Mouse (Mus musculus) cerebellum, postnatal 14 days (tissue): Measurements from ENCODE around the gene Kif3a.

Experiments used
- DNase-seq, 2 experiments: peaks; one replicate each; pipeline ENCODE4 v3.0.0; 2021; ENCODE audit warnings: mixed read lengths in 2 of 2

Gene Kif3a

DNA sequence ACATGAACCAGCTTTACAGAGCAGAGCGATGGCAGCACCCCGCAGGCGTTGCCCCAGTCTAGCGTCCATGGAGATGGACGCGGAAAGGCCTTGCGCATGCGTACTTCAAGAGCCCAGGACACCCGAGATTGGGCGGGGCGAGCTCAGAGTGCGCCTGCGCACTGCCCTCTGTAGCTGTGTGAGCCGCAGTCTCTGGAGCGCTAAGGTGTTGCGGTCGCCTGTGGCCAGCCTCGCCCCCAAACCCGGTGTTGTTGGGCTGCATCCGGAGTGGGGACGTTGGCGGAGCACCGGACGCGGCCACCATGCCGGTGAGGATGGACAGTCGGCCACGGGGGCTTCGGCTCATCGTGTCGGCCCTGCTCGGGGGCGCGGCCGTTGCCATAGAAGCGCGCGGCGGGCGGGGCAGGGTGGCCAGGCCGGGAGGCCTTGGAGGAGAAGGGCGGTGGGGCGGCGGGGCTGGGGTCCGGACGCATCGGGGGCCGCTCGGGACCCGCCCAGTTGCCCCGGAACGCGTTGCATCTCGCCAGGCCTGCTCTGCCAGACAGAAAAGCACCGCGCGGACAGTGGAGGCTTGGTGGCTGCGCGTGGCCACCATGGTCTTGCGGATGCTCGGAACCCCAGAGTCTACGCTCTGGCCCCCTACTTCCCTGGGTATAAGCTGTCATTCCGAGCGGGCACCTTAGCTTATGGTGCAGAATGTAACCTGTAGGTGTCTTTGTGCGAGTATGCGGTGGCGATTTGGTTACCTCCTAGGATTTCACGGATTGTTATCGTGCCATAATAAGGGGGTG, at the start of gene Kif3a:
Gene Kif3a (plus strand): TSS at position 156 of the 791 bp plus-strand sequence.
- DNase-seq, result peak; percentile 96 to 97

DNA sequence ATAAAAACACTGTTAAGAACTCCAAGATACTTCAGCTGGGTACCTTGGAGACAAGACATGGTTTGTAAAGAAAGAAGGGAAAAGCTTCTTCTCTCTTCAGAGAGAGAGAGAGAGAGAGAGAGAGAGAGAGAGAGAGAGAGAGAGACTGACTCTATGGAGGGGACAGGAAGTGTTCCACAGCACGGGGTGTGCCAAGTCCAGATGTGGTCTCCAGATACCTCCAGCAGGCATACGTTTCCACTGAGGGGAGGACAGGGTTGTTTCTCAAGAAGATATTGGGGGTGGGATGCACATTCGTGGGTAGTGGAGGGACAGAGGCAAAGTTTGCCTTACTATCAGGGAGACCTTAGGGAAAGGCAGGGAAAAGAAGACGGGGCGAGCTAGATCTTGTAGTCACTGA, 48.4 kb upstream of the Kif3a start:
- DNase-seq, result no peak

DNA sequence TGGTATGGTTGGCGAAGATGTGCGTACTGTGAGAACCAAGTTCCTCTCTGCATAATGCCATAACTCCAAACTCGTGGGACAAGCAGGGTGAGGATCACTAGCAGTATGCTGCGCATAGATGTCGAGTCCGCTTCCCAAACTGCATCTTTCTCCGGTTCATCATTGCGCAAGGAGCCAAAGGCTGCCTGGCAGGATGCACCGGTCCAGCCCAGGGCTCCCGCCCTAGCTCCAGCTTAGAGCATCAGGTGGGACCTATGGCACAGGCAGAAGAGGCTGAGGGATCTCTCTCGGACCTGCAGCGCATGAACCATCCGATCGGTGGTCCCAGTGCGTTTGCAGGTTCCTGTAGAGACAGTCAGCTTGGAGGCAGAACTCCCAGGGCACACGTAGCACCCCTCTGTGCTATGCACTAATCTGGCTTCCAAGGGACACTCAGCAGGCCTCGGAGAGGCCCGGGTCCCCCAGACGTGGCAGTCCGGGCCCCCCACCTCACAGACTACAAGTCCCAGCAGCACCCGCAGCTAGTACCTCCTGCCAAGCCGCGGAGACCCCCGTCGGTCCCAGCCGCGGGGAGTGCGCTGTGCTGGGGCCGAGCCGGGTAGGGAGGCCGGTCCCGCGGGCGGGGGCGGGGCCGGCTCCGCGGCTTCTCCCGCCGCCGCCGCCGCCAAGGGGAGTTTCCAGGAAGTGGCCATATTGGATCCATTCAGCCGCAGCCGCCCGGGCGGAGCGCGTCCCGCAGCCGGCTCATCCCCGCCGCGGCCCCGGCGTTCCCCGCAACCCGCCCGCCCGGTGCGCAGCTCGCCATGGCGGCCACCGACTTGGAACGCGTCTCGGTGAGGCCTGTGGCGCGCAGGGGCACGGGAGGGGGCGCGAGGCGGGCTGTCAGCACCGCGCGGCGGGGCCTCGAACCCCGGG, 47.7 kb upstream of the Kif3a start, which contains the start of gene Sept8:
Gene Sept8 (plus strand): TSS at position 51 of the 915 bp plus-strand sequence.
- DNase-seq, result peak; percentile 67 to 77

DNA sequence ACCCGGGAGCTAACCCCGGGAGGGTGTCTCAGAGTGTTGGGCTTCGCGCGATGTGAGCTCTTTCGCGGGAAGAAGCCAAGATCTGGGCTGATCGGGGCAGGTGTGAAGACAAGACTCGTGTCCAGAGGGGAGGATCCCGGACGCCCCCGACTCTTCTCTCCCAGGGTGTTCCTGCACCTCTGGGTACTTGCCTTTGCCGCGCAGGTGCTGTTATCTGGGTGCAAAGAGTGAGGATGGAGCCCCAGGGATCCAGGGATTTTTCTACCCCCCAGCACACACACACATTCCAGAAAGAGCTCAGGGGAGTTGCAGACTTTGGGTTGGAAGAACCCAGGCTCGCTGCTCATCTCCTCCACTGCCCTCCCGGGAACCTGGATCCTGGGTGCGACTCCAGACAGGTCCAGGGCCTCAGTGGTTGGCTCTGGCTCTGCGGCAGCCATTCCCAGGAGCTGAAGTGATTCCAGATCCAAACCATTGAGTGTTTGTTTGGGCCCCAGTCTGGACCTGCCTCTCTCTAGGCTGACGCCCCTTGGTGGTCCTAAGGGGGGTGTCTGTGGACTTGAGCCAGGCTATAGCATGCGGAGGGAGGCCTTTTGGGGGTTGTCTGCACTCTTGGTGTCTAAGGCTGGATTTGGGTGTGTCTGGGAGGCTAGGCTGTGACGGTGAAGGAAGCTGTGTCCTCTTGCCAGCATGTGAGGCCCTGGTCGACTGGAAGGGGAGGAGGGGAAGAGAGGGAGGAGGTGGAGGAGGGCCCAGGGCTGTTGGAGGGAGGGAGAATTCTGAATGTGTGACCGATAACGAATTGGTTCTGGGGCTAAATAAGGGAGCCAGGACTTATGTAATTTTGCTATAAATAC, 46.8 kb upstream of the Kif3a start:
- DNase-seq, result peak; percentile 74 to 79

DNA sequence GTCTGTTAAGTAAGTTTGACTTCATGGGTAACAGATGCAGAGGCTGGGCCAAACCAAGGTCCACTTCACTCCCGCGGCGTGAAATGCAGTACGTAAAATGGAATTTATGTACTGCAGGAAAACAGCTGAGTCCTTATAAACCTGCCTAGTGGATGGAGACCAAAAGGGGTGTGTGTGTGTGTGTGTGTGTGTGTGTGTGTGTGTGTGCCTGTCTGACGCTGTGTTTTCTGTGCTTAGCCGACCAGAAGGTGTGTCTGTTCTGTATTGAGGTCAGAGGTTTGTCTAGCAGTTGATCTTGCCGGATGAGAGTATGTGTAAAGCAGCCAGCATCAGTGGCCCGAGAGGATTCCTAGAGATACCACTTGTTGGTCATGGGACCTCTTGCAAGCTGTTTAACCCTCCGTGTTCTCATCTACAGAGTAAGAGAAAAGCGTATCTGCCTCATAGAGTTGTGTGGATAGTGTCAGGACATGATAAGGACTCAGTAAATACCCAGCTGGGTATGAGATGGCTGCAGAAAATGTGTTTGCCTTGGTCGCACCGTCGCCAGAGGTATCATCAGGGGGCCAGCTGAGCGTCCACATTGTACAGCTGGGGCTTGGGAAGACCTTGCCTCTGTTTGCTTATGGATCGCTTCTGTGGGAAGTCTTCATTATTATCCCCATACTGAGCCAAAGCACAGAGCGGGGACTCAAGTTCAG, 45.9 kb upstream of the Kif3a start:
- DNase-seq, result peak; percentile 60 to 68

DNA sequence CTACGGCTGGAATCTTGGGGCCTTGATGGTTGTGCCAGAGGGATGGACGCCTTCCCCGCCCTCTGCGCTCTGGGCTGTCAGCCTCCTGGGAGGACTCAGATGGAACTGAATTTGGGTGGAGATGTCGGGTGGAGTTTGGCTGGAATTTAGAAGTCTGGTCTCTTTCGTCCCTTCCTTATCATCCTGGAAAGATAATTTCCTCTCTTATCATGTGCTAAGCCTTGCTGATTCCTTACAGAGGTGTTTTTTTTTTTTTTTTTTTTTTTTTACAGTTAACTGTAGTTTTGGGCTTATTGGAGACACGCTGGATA, 45.4 kb upstream of the Kif3a start:
- peak in 1 of 2 experiments; percentile 52 for DNase-seq

DNA sequence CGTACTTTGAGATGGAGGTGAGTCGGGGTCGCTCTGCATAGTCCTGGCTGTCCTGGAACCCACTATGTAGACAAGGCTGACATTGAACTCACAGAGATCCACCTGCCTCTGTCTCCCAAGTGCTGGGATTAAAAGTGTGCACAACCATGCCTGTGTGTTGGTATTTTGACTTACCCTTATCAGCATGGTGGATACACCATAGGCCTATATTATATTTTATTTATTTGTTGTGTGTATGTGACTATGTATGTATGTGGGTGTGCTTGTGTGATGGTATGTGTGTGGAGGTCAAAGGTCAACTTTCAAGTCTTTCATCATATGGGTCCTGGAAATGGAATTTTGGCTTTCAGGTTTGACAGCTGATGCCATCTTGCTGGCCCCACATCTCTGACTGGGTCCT, 44.8 kb upstream of the Kif3a start:
- no peak for DNase-seq

DNA sequence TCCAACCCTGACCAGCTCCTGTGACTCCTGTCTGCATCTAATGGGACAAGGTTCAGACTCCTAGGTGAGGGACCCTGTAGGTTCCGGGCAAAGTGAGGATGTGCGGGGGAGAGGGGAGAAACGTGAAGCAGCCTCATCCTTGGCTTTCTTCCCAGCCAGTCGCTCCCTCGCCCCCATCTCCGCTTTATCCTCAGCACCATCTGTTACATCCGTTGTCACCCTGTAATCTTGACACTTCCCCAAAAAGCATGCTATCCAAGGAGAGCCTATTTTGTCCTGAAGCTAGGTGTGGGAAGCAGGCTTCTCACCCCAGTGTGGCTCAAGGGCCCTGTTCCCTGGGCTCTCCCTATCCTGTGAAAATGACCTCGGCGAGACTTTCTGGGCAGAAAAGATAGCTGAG, 44.2 kb upstream of the Kif3a start:
- peak; percentile 76 to 84 for DNase-seq

DNA sequence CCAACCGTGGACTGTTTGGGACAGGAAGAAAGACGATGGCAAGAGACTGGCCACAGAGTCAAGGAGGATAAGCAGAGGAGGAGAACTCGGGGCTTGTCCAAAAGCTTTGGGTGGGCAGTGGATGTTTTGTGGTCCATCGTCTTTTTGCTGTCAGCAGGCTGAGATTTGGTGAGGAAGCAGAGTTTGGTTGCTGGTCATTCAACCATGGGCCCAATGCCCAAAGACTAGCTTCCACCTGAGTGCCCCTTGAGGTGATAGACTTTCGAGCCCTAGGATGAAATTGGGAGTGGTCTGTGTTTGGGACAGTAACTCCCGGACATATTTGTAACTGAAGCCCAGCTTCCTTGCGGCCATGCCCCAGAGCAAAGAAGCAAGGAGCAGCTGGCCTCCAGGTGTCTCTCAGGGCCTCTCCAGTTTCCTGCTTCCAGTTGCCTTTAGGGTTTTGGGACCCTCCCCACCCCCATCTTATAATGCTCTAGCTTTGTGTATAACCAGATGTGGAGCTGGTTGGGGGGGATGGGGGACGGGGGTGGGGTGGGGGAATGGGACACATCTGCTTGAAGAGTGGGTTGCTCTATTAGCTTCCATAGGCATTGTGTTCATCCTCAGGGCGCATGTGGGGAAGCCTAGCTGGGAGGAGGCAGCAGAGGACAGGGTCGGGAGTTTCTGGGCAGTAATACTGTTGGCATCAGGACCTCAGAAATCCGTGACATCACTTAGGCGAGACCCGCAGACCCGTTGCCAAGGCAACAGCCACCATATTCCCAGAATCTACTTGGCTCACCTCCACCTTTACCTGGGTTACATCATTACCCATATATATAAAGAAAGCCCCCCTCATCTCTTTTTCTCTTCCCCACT, 43.4 kb upstream of the Kif3a start:
- peak; percentile 49 to 58 for DNase-seq

DNA sequence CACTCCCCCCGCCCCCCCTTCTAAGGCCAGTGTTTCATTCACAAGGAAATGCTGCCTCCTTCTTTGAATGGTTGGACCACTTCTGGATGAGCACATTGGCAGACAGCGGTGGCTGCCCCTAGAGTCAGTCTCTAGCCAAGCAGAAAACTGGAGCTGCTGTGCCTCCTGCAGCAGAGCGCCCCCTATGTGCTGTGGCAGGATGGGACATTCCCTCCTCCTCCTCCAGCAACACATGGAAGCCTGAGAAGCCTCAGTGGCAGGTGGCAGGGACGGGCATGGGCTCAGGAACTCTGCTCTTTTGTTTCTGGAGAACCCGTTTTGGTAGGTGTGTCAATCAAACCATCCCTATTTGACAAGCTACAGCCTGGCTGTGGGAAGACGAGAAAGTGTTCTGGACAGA, 42.3 kb upstream of the Kif3a start:
- DNase-seq, result peak; percentile 44 to 65

DNA sequence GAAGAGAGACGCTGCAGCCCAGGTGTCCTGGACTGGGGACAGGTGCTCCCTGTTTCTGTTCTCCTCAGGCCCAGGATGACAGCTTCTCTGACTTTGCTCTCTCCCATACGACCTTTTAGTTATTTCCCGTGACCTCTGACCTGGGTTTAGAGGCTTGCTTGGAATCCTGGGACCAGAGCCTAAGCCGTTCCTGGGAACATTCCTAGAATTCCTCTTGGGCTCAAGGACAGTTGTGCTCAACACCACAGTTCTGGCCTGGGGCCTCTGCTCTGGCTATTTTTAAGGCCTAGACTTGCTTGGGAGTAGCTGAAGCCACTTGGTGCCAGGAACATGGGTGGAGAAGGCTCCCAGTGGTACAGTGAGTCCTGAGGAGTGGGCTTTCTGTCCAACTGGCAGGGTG, 41.7 kb upstream of the Kif3a start:
- DNase-seq, result peak in 1 of 2 experiments; percentile 30

DNA sequence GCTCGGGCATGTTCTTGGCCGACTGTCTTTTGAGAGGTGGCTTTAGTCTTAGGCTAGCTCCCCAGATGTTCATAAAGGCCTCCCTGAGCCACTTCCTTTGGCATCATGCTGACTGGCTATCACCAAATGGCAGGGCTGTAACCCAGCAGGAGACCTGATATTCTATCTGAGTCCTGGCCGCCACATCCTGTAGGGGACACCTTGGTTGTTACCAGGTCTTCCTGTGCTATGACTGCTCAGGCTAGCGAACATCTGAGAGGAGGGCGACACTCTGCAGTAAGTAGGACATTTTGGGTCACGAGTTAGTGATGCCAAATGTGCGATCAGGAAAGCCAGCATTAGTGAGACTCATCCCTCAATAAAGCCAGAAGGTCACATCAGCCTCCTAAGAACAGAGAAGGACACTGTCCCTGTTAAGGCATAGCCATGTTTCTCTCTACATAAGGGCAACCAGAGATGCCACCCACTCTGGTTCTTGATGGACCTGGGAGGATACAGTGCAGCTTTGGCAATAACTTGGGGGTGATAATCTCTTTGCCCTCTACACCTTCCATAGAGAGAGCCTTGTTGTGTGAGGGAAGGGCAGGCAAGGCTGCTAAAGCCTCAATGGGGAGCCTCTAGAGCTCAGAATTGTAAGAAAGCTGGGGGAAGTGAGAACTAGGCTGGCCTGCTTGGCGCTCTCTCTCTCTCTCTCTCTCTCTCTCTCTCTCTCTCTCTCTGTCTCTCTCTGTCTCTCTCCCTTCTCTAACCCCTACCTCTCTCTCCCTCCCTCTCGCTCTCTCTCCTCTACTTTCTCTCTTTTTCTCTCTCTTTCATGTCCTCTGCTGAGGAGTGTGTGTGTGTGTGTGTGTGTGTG, 38.6 kb upstream of the Kif3a start:
- DNase-seq, result no peak

DNA sequence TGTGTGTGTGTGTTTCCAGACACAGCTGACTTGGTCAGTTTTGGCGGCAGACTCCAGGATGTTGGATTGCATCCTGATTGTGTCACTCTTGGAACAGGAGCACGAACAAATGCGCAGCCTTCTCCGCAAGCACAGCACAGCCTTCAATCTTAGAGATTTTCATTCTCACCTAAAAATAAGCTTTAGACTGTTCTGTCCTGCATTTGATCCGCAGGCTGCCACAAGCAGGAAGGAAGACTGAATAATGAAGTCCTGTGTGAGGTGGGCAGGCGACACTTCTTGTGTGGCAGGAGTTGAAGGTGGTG, 38.0 kb upstream of the Kif3a start:
- DNase-seq, result peak; percentile 81 to 84

DNA sequence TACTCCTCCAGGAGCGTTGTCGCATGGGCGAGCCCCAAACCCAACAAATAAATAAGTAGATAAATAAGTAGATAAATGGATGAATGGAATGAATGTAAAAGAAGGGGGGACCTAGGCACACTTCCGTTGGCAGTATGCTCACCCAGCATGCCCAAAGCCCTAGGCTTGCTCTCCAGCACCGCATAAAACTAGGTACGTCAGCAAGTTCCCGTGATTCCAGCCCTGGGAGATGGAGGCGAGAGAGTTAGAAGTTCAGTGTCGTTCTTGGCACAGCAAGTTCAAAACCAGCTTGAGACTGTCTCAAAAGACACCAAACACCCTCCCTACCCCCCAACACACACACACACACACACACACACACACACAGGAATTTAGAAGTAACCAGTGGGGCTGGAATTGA, 37.2 kb upstream of the Kif3a start:
- DNase-seq, result no peak

DNA sequence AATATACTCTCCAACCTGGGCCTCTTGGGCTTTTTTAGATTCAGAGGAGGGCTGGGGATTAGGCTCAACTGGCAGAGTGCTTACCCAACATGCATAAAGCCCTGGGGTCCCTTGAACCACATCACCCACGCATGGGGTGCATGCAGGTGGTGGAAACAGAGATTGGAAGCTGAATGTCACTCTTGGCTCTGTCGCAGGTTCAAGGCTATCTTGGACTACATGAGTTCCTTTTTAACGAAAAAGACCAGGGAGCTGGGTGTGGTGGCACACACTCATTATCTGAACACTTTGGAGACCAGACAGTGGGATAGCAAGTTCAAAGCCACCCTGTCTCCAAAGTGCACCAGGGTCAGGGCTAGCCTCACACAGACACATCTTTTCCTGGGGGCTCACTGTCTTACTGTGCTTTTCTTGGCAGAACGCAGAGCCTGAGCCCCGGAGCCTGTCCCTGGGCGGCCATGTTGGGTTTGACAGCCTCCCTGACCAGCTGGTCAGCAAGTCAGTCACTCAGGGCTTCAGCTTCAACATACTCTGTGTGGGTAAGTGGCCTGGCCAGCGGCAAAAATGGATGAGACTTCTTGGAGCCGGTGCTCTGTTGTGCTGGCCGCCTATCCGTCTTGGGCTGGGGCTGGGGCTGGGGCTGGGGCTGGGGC, 35.5 kb upstream of the Kif3a start:
- DNase-seq, result no peak

DNA sequence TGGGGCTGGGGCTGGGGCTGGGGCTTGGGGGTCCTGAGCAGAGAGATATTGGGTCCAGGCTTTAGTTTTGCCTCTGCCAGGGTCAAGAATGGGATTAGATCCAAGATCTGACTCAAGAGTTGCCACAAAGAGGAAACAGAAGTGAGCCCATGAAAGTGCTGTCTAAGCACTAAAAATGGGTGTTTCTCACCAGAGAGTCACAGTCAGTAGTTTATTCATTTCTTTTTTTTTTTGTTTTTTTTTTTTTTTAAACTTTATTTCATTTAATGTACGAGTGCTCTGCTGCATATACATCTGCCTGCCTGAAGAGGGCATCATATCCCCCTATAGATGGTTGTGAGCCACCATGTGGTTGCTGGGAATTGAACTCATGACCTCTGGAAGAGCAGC, 35.0 kb upstream of the Kif3a start:
- no peak for DNase-seq

DNA sequence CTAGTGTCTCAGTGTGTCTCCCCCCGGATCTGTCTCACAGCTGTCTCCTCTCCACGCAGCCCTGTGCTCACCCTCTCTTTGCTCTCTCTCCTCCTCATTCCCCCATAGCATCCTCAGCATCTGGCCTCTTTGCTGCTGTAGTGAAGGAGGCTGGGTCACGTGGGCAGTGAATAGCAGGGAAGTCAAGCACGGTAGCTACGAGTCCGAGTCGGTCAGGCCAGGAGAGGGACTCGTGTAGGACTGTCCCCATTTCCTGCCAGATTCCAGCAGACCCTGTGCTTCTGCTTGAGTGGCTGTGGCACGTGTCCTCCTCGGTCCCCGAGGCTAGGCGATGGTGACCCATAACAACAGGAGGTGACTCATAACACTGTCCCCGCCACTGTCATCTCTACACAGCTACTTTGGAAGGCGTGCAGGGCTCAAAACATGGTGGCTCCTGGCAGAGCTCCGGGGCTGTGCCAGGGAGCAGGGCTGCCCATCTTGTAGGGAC, 28.1 kb upstream of the Kif3a start:
- peak; percentile 76 to 77 for DNase-seq

DNA sequence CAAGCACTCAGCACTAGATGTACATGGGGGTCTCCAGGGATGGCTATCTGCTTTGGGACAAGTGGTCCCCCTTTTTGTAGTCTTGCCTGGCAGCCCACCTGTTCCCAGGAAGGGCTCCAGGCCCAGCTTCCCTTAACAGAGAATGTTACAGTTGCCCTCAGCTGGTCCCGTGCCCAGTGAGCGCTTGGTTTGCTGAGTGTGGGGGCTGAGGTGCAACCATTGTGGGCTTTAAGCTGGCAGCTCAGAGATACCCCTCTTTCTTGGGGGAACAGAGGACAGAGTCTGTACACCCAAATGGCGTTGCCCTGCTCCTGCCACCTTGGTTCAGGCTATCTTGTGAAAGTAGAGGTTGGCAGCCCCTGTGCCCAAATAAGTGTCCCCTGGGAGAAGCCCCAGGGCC, 26.8 kb upstream of the Kif3a start:
- DNase-seq, result no peak

DNA sequence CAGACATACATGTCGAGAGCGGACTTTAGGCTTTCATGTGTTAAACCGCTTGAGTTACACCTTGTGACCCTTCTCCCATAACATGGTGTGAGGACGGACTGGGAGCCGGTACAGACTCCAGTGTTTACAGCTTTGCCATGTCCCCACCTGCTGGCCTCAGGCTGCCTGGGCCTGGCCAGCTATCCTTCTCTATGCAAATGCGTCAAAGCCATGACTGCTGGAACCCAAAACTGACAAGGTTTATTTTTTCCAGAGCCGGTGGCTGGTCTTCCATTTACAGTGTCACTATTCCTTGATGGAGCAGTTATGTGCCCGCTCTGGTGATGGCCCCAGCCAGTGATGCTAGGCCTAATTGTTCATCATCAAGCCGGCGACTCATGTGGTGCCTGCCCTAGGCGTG, 26.0 kb upstream of the Kif3a start:
- DNase-seq, result no peak

DNA sequence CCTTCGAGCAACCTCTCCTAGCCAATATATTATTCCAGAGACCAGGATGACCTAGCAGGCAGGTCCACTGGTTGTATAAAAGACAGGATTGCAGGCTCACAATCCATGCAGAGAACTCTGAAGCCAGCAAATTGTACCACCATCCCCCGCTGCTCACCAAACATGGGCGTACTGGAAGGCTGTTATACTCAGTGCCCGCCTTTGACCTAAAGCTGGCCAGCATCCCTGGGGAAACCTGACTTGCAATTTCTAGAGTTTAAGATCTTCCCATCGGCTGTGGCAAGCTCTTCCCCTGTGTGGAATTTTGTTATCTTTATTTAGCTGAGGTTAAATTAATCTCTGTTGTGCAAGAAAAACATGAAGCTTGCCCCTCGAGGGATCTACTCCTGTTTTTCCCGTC, 24.2 kb upstream of the Kif3a start:
- DNase-seq, result no peak
